Mouse (Mus musculus) sigmoid colon, adult 10 weeks (tissue): ENCODE data around the gene Shpk. TPM values are rescaled to one million over a fixed set of nuclear protein-coding genes. Genes with fewer than 3 reads are reported as not detected.

Source experiments
- polyA plus RNA-seq: library from polyadenylated mRNA; stranded (reverse); fragments of 350-450 nt; fragmentation: Illumina TruSeq; extraction: RNeasy Lipid Tissue Mini Kit (QIAGEN cat#74804); gene quantifications from one replicate; pipeline ENCODE4 v1.2.3, GENCODE M21; 2014; ENCODE audit warnings: low read depth, low replicate concordance

The Shpk gene
- 6.1 TPM for polyA plus RNA-seq

DNA sequence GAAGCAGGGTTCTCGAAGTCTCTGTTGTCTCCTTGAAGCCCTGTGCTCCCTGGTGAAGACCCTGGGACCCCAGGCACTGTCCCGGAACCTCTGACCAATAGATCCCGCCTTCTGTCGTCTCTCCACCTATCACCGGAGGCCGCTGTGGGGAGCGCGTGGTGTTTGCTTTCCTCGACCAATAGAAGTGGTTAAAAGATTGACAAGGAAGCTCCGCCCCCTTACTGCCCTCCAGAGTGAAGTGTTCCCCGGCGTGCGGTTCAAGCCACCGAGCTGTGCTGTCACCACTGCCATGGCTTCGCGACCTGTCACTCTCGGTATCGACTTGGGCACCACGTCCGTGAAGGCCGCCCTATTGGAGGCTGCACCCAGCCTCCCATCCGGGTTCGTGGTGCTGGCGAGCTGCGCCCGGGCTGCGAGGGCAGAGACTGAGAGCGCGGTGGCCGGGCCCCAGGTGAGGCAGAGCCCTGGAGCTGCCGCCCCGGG lies at the start of gene Shpk:
Gene Shpk, plus strand, starts transcription at position 231 of the 483 bp plus-strand sequence.

DNA sequence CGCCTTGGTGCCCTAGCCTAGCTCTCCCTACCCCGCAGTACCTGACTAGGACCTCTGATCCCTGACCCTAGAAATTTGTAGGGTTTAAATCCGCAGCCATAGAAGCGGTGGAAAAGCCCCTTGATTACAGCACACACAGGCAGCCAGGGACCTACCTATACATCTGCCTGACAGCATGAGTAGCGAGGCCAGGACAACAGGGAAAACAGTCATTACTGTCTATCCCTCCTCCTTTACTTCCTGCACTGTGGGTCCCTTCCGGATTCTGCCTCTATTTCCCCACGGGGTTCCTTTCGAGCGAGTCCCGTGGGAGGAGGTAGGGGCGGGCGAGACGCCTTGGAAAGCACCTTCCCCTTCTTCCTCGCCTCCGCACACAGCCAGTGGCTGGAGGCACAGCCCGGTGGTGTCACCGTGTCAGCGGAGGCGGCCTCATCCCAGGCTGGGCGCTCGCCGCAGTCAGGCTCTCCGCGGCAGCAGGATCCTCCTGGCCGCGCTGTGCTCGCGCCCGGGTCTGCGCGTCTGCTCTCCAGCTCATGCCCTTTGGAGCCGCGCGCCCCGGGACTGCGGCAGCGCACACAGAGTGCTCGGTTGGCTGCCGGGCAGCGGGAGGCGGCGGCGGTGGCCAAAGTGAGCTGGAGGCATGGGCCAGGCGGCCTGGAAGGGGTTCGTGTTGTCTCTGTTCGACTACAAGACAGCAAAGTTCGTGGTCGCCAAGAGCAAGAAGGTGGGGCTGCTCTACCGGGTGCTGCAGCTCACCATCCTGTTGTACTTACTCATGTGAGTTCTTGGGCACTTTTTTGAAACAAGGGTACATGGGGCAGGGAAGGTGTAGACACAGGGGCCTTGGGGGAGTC lies 39.1 kb upstream of the Shpk start, which contains the start of gene P2rx5:
Gene P2rx5, plus strand, starts transcription at position 465 of the 854 bp plus-strand sequence.

GRCm38 (mm10) chr11:73176608-73177508 lies 22.4 kb upstream of the Shpk start, which contains the start of the genes Emc6 and Tax1bp3:
Gene Emc6 (minus strand): TSS chr11:73177037.
Gene Tax1bp3 (plus strand): TSS chr11:73177083.

DNA sequence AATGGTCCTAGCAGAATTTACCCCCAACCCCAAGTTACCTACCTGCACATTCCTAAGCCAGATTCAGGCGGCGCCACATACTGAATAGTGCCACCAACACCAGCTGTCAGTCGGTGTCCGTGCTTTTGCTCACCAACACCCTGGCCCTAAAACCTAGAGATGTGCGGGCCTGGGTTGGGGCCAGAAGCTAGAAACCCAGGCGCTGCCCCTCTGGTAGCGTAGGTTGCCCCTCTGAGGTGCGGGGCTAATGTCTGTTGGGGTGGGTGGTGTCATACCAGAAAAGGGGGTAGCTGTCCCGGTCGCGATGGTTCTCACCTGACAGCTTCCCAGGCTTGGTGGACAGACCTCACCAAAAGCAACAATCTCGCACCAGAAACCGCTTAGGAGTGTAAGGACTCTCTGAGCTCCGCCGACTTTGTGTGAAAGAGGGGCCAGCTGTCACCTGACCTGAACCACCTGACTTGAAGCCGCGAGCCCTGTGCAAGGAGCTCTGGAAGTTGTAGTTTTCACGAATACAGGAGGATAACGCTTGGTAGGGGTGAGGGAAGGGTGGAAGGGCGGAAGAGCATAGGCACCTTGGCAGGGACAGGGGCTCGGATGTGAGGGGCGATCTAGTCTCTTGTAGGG lies 544 bp upstream of the Shpk start, which contains the start of gene Ctns:
Gene Ctns, minus strand, starts transcription at position 440 of the 627 bp plus-strand sequence.

DNA sequence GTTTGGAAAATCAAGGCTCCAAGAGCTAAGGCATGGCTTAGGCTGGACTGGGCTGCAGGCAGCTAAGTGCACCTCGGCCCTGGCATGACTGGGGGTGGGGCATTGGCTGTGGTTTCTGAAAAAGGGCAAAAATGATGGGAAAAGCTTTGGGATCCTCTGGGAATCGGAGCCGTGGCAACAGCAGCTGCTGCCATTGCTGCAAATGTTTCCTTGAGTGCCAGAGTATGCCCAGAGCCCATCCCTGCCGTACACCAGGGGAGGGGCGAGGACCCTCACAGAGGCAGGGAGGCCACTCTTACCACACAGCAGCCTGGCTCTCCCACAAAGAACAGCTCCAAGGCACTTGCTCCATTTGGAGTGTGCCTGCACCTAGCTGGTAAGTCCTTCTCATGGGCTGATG lies 34.7 kb downstream of the Shpk start, which contains the start of gene Trpv1:
Gene Trpv1, plus strand, starts transcription at position 301 of the 400 bp plus-strand sequence.

DNA sequence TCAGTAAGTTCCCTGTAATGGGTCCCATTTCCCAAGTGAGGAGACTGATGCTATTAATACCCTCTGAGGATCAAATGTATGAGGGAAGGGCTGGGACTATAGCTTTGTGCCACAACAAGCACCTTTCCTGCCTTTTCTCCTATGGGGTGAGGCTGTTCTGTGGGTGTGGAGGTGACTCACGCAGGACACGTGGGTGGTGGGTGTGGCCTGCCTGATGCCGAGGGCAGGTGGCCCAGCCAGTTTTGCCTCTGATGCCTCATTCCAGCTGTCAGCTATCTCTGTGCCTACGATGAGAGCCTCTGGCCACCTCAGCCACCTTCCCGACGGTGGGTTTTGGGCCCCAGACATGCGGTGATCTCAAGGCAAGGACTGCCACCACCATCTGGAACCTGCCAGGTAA lies 68.0 kb downstream of the Shpk start, which contains the start of gene Trpv3:
Gene Trpv3, plus strand, starts transcription at position 122 of the 400 bp plus-strand sequence.

Other genes starting within 250 kb of the Shpk start
- gene Atp2a3, start 238.3 kb upstream of the Shpk start, polyA plus RNA-seq = 215 TPM
- 0.76 TPM for gene P2rx1, start 200.4 kb upstream of the Shpk start, polyA plus RNA-seq
- gene Camkk1, start 180.5 kb upstream of the Shpk start, polyA plus RNA-seq = 0.50 TPM
- 10.8 TPM for gene Ncbp3, start 151.7 kb upstream of the Shpk start, polyA plus RNA-seq
- 1.4 TPM for gene Itgae, start 108.9 kb upstream of the Shpk start, polyA plus RNA-seq
- 4.4 TPM for gene Haspin, start 61.2 kb upstream of the Shpk start, polyA plus RNA-seq
- not detected for gene P2rx5, start 39.0 kb upstream of the Shpk start, polyA plus RNA-seq
- gene Emc6, start 22.4 kb upstream of the Shpk start, polyA plus RNA-seq = 36.6 TPM
- gene Tax1bp3, start 22.4 kb upstream of the Shpk start, polyA plus RNA-seq = 82.2 TPM
- 18.5 TPM for gene Ctns, start 418 bp upstream of the Shpk start, polyA plus RNA-seq
- 0.66 TPM for gene Trpv1, start 34.8 kb downstream of the Shpk start, polyA plus RNA-seq
- 40.7 TPM for gene Trpv3, start 67.9 kb downstream of the Shpk start, polyA plus RNA-seq
- gene Aspa, start 130.1 kb downstream of the Shpk start, polyA plus RNA-seq = 32.5 TPM
- gene Gm49340, start 130.3 kb downstream of the Shpk start, polyA plus RNA-seq = not detected
- gene Spata22, start 130.3 kb downstream of the Shpk start, polyA plus RNA-seq = 3.1 TPM
- not detected for gene Olfr20, start 151.3 kb downstream of the Shpk start, polyA plus RNA-seq
- not detected for gene Olfr376, start 171.8 kb downstream of the Shpk start, polyA plus RNA-seq
- not detected for gene Olfr1, start 200.2 kb downstream of the Shpk start, polyA plus RNA-seq
- gene Olfr378, start 229.0 kb downstream of the Shpk start, polyA plus RNA-seq = not detected